Mouse (Mus musculus): ENCODE measurements around the gene Dyrk1a. TPM values are rescaled to one million over a fixed set of nuclear protein-coding genes. Genes with fewer than 3 reads are reported as not detected.
A peak's percentile ranks its signal among the peaks of the same experiment; 100 is the strongest.

Dyrk1a gene
- polyA plus RNA-seq, 1 experiment from 2014 or later: 8.0 TPM

DNA sequence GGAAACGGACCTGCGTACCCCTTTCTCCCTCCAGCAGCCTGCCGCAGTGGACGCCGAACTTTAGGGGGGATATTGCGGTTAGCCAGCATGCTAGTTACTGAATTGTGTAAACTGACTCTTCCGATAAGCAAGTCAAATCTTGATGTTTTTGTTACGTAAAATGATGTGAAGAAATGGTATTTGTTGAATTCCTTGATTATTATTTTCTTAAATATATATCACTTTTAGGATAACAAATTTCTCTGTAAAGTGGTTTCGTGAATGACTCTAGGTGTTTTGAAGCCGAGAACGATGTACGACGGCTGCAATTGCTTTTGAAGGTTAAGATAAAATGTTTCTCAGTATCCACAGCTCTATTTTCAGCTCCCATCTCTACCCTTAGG, 42.7 kb upstream of the Dyrk1a start:
- peaks cover 7% of the 10 kb centered on the region; the same call in 1 of the 2 replicates for H3K4me1 ChIP-seq (replicated peaks; ENCODE audit: control insufficient read depth, insufficient read depth, low read length)
- ATAC-seq: no peak

DNA sequence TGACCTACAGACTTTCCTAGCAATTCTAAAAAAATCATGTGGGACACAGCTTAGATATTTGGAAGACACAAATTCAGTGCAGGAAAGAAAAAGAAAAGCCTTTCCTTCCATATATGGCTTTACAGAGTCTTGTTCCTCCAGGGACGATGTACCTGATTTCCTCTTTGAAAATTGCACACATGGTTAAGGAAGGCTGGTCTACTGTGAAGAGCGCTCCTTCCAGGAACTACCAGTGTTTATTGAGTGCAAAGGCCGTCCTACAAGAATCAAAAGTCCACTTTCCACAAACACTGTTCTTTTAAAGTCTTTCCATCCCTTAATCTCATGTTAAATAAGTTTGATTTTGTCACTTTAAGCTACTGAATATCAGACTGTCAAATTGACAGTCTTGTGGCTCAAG, 42.3 kb upstream of the Dyrk1a start:
- 16% methylated on average over 3 of the region's 3 CpGs for WGBS
- peak overlapping the region; percentile 80 for H3K4me3 ChIP-seq (ENCODE audit: low read depth, low read length)

More for the DNA sequence above, 42.7 kb upstream of the Dyrk1a start:
- H3K9ac ChIP-seq (ENCODE audit: low read depth, low read length): peak overlapping the region; percentile 78
- peak overlapping the region; percentile 78 for H3K4me2 ChIP-seq (replicated peaks; ENCODE audit: low read depth)
- no peaks in the 10 kb centered on the region for H3K9me3 ChIP-seq (ENCODE audit: control insufficient read depth)
- H3K4me3 ChIP-seq (ENCODE audit: low read depth, low read length): peak overlapping the region; percentile 80
- TF ChIP-seq CTCF (IDR thresholded peaks at IDR 0.05; ENCODE audit: low read depth): no peak
- peak overlapping the region; percentile 97 for H3K27ac ChIP-seq (ENCODE audit: low read depth, low read length)
- no peaks in the 10 kb centered on the region for H3K36me3 ChIP-seq (ENCODE audit: control insufficient read depth, insufficient read depth)
- under 1% methylated on average over 13 of the region's 13 CpGs for WGBS
- H3K27me3 ChIP-seq (replicated peaks; ENCODE audit: control insufficient read depth, insufficient read depth, low read length): no peaks in the 10 kb centered on the region

DNA sequence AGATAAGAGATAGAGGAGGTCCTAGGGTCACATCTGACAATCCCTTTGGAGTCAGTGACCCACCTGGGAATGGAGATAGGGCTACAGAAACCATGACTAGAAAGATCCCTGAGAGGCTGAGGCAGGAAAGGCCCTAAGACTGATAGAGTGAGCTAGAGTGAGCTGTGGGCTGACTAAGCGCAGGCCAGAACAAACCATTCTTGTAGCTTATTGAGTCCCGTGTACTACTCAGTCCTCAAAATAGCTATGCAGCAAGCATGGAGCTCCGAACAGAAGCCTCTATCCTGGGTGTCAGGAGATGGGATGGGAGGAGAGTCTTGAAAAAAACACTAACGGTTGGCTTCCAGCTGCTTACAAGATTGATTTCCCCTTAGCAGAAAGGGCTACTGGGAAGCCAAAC, 38.5 kb upstream of the Dyrk1a start:
- Histone ChIP-seq H3K27ac (ENCODE audit: low read depth, low read length) (no peak overlapping the region), H3K9ac (ENCODE audit: low read depth, low read length) (no peak overlapping the region), H3K27me3 (replicated peaks; ENCODE audit: control insufficient read depth, insufficient read depth, low read length) (no peaks in the 10 kb centered on the region), H3K4me3 (ENCODE audit: low read depth, low read length) (no peak overlapping the region), H3K4me1 (replicated peaks; ENCODE audit: control insufficient read depth, insufficient read depth, low read length) (peaks cover 7% of the 10 kb centered on the region; the same call in 1 of the 2 replicates), H3K9me3 (ENCODE audit: control insufficient read depth) (no peaks in the 10 kb centered on the region), H3K4me2 (replicated peaks; ENCODE audit: low read depth) (no peak overlapping the region), H3K36me3 (ENCODE audit: control insufficient read depth, insufficient read depth) (no peaks in the 10 kb centered on the region)
- TF ChIP-seq CTCF (IDR thresholded peaks at IDR 0.05; ENCODE audit: low read depth): no peak
- ATAC-seq: no peak
- 85% methylated on average over 4 of the region's 4 CpGs for WGBS

More for the DNA sequence above, 42.3 kb upstream of the Dyrk1a start:
- peak overlapping the region; percentile 78 for H3K9ac ChIP-seq (ENCODE audit: low read depth, low read length)
- peak; percentile 20; the same call in 1 of the 2 replicates for ATAC-seq
- H3K4me2 ChIP-seq (replicated peaks; ENCODE audit: low read depth): peak overlapping the region; percentile 78
- no peak for TF ChIP-seq CTCF (IDR thresholded peaks at IDR 0.05; ENCODE audit: low read depth)
- no peaks in the 10 kb centered on the region for H3K27me3 ChIP-seq (replicated peaks; ENCODE audit: control insufficient read depth, insufficient read depth, low read length)
- no peaks in the 10 kb centered on the region for H3K36me3 ChIP-seq (ENCODE audit: control insufficient read depth, insufficient read depth)
- peaks cover 7% of the 10 kb centered on the region; the same call in 1 of the 2 replicates for H3K4me1 ChIP-seq (replicated peaks; ENCODE audit: control insufficient read depth, insufficient read depth, low read length)
- H3K9me3 ChIP-seq (ENCODE audit: control insufficient read depth): no peaks in the 10 kb centered on the region
- H3K27ac ChIP-seq (ENCODE audit: low read depth, low read length): peak overlapping the region; percentile 97

DNA sequence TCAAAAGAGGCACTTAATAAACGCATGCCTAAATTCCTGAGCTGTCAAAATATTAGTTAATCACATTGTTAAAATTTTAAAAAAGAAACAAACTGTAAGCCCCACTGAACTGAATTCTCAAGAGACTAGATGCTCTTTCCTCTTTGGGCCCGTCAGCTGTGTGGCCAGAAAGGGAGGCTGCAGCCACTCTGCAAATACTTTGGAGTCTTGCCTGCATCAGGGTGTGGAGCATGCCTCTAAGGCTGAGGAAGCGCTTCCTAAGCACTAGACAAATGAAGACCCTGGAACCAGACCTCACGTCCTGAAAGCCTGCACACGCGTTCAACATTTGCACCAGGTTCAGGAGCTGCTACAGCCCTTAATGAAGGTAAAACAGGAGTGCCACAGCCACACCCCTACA, 36.1 kb upstream of the Dyrk1a start:
- TF ChIP-seq CTCF (IDR thresholded peaks at IDR 0.05; ENCODE audit: low read depth): no peak
- H3K27me3 ChIP-seq (replicated peaks; ENCODE audit: control insufficient read depth, insufficient read depth, low read length): no peaks in the 10 kb centered on the region
- H3K4me2 ChIP-seq (replicated peaks; ENCODE audit: low read depth): no peak overlapping the region
- H3K4me3 ChIP-seq (ENCODE audit: low read depth, low read length): no peak overlapping the region
- H3K27ac ChIP-seq (ENCODE audit: low read depth, low read length): no peak overlapping the region
- H3K9ac ChIP-seq (ENCODE audit: low read depth, low read length): no peak overlapping the region
- no peaks in the 10 kb centered on the region for H3K36me3 ChIP-seq (ENCODE audit: control insufficient read depth, insufficient read depth)
- no peaks in the 10 kb centered on the region for H3K9me3 ChIP-seq (ENCODE audit: control insufficient read depth)
- ATAC-seq: no peak
- WGBS: 69% methylated on average over 6 of the region's 6 CpGs
- 0 out of 2 replicates have a peak, but pooled peaks cover 7% of the 10 kb centered on the region for H3K4me1 ChIP-seq (replicated peaks; ENCODE audit: control insufficient read depth, insufficient read depth, low read length)

DNA sequence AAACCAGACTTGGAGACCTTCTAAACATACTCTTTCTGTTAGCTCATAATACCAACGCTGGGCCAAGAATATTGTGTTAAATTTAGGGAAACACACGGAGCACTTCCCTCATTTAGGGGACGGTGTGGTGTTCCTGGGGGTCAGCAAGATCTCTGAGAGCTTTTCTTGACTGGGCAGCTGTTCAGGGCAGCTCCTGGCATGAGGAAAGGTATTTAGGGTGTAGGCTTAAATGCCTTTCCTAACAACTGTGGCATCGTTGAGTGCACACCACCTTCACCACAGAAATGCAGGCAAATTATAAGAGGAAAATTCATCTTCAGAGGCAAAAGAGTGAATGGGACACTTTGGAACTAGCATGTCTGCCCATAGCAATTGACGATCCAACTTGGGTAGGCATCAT, 34.1 kb upstream of the Dyrk1a start:
- H3K27ac ChIP-seq (ENCODE audit: low read depth, low read length): no peak overlapping the region
- H3K36me3 ChIP-seq (ENCODE audit: control insufficient read depth, insufficient read depth): no peaks in the 10 kb centered on the region
- no peak overlapping the region for H3K4me2 ChIP-seq (replicated peaks; ENCODE audit: low read depth)
- H3K4me1 ChIP-seq (replicated peaks; ENCODE audit: control insufficient read depth, insufficient read depth, low read length): 0 out of 2 replicates have a peak, but pooled peaks cover 7% of the 10 kb centered on the region
- H3K9ac ChIP-seq (ENCODE audit: low read depth, low read length): no peak overlapping the region
- no peaks in the 10 kb centered on the region for H3K9me3 ChIP-seq (ENCODE audit: control insufficient read depth)
- H3K4me3 ChIP-seq (ENCODE audit: low read depth, low read length): no peak overlapping the region
- no peaks in the 10 kb centered on the region for H3K27me3 ChIP-seq (replicated peaks; ENCODE audit: control insufficient read depth, insufficient read depth, low read length)
- TF ChIP-seq CTCF (IDR thresholded peaks at IDR 0.05; ENCODE audit: low read depth): no peak
- 87% methylated on average over 5 of the region's 5 CpGs for WGBS
- no peak for ATAC-seq

DNA sequence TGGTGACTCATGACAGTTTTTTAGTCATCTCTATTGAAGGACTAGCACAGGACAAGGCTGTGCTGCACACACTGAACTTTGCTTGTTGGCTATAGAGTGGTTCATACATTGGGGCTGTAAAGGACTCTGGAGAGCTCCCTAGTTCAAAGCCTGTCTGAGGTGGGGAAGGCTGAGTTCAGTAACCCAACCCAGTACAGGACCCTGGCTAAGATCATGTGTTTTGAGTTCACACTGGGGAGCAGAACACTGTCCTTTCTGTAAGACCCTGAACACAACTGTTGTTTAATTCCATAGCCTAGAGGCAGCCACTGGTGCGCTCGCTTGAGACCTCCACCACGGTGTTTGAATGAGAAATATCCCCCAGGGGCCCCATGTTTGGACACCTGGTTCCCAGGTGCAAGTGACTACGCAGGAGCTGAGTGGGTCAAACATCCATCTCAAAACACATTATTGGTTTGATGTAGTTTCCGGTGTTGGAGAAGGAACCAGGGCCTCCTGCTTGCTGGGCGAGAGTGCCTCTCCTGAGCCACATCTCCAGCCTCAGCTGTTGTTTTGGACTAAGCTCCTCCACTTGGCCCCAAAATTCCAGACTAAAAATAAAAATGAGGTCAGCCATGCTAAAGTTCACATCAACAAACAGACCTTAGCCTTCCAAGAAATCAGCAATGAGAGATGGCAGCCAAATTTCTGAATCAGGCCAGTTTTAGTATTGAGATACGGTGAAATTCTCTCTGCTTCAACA, 33.2 kb upstream of the Dyrk1a start:
- Histone ChIP-seq H3K9me3 (ENCODE audit: control insufficient read depth) (no peaks in the 10 kb centered on the region), H3K4me2 (replicated peaks; ENCODE audit: low read depth) (peak overlapping the region; percentile 1), H3K4me3 (ENCODE audit: low read depth, low read length) (no peak overlapping the region), H3K9ac (ENCODE audit: low read depth, low read length) (no peak overlapping the region), H3K27me3 (replicated peaks; ENCODE audit: control insufficient read depth, insufficient read depth, low read length) (no peaks in the 10 kb centered on the region), H3K4me1 (replicated peaks; ENCODE audit: control insufficient read depth, insufficient read depth, low read length) (0 out of 2 replicates have a peak, but pooled peaks cover 7% of the 10 kb centered on the region), H3K36me3 (ENCODE audit: control insufficient read depth, insufficient read depth) (no peaks in the 10 kb centered on the region), H3K27ac (ENCODE audit: low read depth, low read length) (peak overlapping the region; percentile 35)
- ATAC-seq: 0 out of 2 replicates have a peak, but pooled peaks have one; percentile 11
- no peak for TF ChIP-seq CTCF (IDR thresholded peaks at IDR 0.05; ENCODE audit: low read depth)
- 67% methylated on average over 7 of the region's 7 CpGs for WGBS
